11 mouse cellular contexts compared by ENCODE assay signal in genomic region chr7:71500719-71501118, GRCm38 (mm10).
DNase-seq lines count a peak whose midpoint lies in the region; ATAC-seq and TF ChIP-seq lines count a peak whose summit lies in the region.
"Had no signal": no experiment of that assay in that cellular context is flagged by ENCODE, and none has a peak within 500 bp of the region (broad histone marks: within the 10 kb centered on the region; RNA-seq: fewer than 3 reads in every experiment).

No protein-coding gene starts in this region.

- no peaks in the 10 kb centered on the region for H3K36me3 ChIP-seq in heart, embryonic 10.5 days
- no peaks in the 10 kb centered on the region for H3K36me3 ChIP-seq in liver, embryonic 16.5 days (ENCODE audit: control insufficient read depth, insufficient read depth)
- no peaks in the 10 kb centered on the region for H3K36me3 ChIP-seq in midbrain, postnatal 0 days (ENCODE audit: insufficient read depth, low read length)

- intact Hi-C loops in left cerebral cortex, postnatal 4 days (cut with DNase I): no loop called here

- no peaks in the 10 kb centered on the region for H3K9me3 ChIP-seq in heart, embryonic 10.5 days
- no peaks in the 10 kb centered on the region for H3K9me3 ChIP-seq in liver, embryonic 16.5 days (replicated peaks; ENCODE audit: control insufficient read depth, low read length)
- H3K9me3 ChIP-seq in midbrain, postnatal 0 days (ENCODE audit: low read length): no peaks in the 10 kb centered on the region

- 57% methylated on average over 6 of the region's 6 CpGs for WGBS in heart, embryonic 10.5 days
- WGBS in liver, embryonic 16.5 days (ENCODE audit: insufficient replicate concordance): 13% methylated on average over 6 of the region's 6 CpGs
- 69% methylated on average over 6 of the region's 6 CpGs for WGBS in midbrain, postnatal 0 days

- no peak overlapping the region for H3K4me3 ChIP-seq in heart, embryonic 10.5 days
- no peak overlapping the region for H3K4me3 ChIP-seq in liver, embryonic 16.5 days (ENCODE audit: low read depth, low read length)
- no peak overlapping the region for H3K4me3 ChIP-seq in midbrain, postnatal 0 days (ENCODE audit: low read depth, low read length)

- no peak for TF ChIP-seq CTCF in midbrain, postnatal 0 days (IDR thresholded peaks at IDR 0.05)

- no peak overlapping the region for H3K27ac ChIP-seq in heart, embryonic 10.5 days
- H3K27ac ChIP-seq in liver, embryonic 16.5 days (ENCODE audit: low read length): no peak overlapping the region
- H3K27ac ChIP-seq in midbrain, postnatal 0 days (ENCODE audit: low read depth, low read length): no peak overlapping the region
- H3K27ac ChIP-seq: hindbrain, postnatal 0 days had no signal

- H3K9ac ChIP-seq in liver, embryonic 16.5 days (ENCODE audit: low read depth, low read length): no peak overlapping the region
- no peak overlapping the region for H3K9ac ChIP-seq in midbrain, postnatal 0 days (replicated peaks; ENCODE audit: low read length, poor library complexity, severe bottlenecking)

- peak; percentile 91 to 94 for ATAC-seq in hematopoietic stem cell, adult 5-6 weeks (replicated peaks in 1 of 2; ENCODE audit: insufficient read depth in 1 of 2, low FRiP score in 2 of 2, low TSS enrichment in 1 of 2, low read depth in 1 of 2, poor library complexity in 2 of 2, severe bottlenecking in 2 of 2)
- peak; percentile 43 for ATAC-seq in liver, embryonic 16.5 days (ENCODE audit: low read depth)
- ATAC-seq in midbrain, postnatal 0 days (ENCODE audit: low FRiP score): no peak
- ATAC-seq: hindbrain, postnatal 0 days had no signal

- peak; percentile 26 for DNase-seq in heart, adult 8-10 months (ENCODE audit: low spot score)
- DNase-seq in heart, embryonic 10.5 days (ENCODE audit: low spot score): no peak
- peak; percentile 9 for DNase-seq in c-Kit-positive CD71-negative TER-119-negative erythroid progenitor cells, embryonic 14.5 days (ENCODE audit: low read depth)
- DNase-seq in midbrain, postnatal 0 days (ENCODE audit: low spot score): no peak
- DNase-seq in left cerebral cortex, postnatal 4 days: no peak
- DNase-seq in layer of hippocampus, postnatal 14 days (ENCODE audit: low spot score in 2 of 2): no peak
- DNase-seq: midbrain, embryonic 14.5 days; thymus, adult 18-20 months had no signal

- no peaks in the 10 kb centered on the region for H3K27me3 ChIP-seq in heart, embryonic 10.5 days (ENCODE audit: insufficient read depth, poor library complexity, severe bottlenecking)
- no peaks in the 10 kb centered on the region for H3K27me3 ChIP-seq in liver, embryonic 16.5 days (ENCODE audit: control insufficient read depth, insufficient read depth, low read depth, low read length)
- no peaks in the 10 kb centered on the region for H3K27me3 ChIP-seq in midbrain, postnatal 0 days (ENCODE audit: insufficient read depth, low read length)

- no peak overlapping the region for H3K4me2 ChIP-seq in liver, embryonic 16.5 days (ENCODE audit: low read depth, low read length)
- H3K4me2 ChIP-seq in midbrain, postnatal 0 days (ENCODE audit: low read depth, low read length, poor library complexity, severe bottlenecking): no peak overlapping the region

- H3K4me1 ChIP-seq in heart, embryonic 10.5 days: no peaks in the 10 kb centered on the region
- no peaks in the 10 kb centered on the region for H3K4me1 ChIP-seq in liver, embryonic 16.5 days (ENCODE audit: control insufficient read depth, low read depth, low read length)
- H3K4me1 ChIP-seq in midbrain, postnatal 0 days (ENCODE audit: insufficient read depth, low read length): no peaks in the 10 kb centered on the region

Comparison
In these comparisons a context has a peak if more than half of its experiments do, and no peak if none do; other contexts are left out.
1. DNase-seq: peak in heart, adult 8-10 months (single experiment) and c-Kit-positive CD71-negative TER-119-negative erythroid progenitor cells, embryonic 14.5 days (single experiment); none in heart, embryonic 10.5 days (single experiment), midbrain, postnatal 0 days (single experiment), left cerebral cortex, postnatal 4 days (single experiment) and layer of hippocampus, postnatal 14 days (0 of 2).